Mouse (Mus musculus) lung, postnatal 0 days (tissue): Measurements from ENCODE around the gene Jazf1.

Experiments used
- CTCF ChIP-seq: IDR thresholded peaks from 2 replicates; pipeline ENCODE4 v1.5.1; 2016; ENCODE audit warnings: antibody characterized with exemption, mild to moderate bottlenecking
- EP300 ChIP-seq: IDR thresholded peaks from 2 replicates; pipeline ENCODE4 v1.6.1; 2016; ENCODE audit warnings: antibody characterized with exemption, mild to moderate bottlenecking, control low read depth

GRCm38 (mm10) chr6:52775350-52775749 is 293.1 kb downstream of the Jazf1 start:
- TF ChIP-seq CTCF (peak; percentile 17; the same call in 1 of the 2 replicates), EP300 (no peak)
